Mouse (Mus musculus): ENCODE measurements around the gene Fyn.

GRCm38 (mm10) chr10:39535347-39535746 is 166.7 kb downstream of the Fyn start:
- no peak for TF ChIP-seq GATA1 (IDR thresholded peaks at IDR 0.05; ENCODE audit: borderline replicate concordance, low read length)
- TF ChIP-seq CTCF (IDR thresholded peaks at IDR 0.05; ENCODE audit: low read depth, low read length) = no peak
- no peak for TF ChIP-seq TAL1 (conservative IDR thresholded peaks at IDR 0.05; ENCODE audit: low read depth, low read length)
- TF ChIP-seq POLR2AphosphoS5 (IDR thresholded peaks at IDR 0.05; ENCODE audit: insufficient replicate concordance, low read depth, low read length) = no peak
